Mouse (Mus musculus) lung, postnatal 0 days (tissue): Measurements from ENCODE around the gene Cnr2.

Source experiments
- CTCF ChIP-seq: IDR thresholded peaks from 2 replicates; pipeline ENCODE4 v1.5.1; 2016; ENCODE audit warnings: antibody characterized with exemption, mild to moderate bottlenecking
- EP300 ChIP-seq: IDR thresholded peaks from 2 replicates; pipeline ENCODE4 v1.6.1; 2016; ENCODE audit warnings: antibody characterized with exemption, mild to moderate bottlenecking, control low read depth

- TF ChIP-seq CTCF: peak; percentile 34; the same call in 1 of the 2 replicates
- TF ChIP-seq EP300: no peak
These were observed 40.1 kb upstream of the Cnr2 start for GRCm38 (mm10) chr4:135855080-135855479.
